Mouse (Mus musculus) adrenal gland, adult 2 months (tissue): ENCODE results near the gene B4galnt2. TPM values are rescaled to one million over a fixed set of nuclear protein-coding genes. Genes with fewer than 3 reads are reported as not detected.
A peak's percentile ranks its signal among the peaks of the same experiment; 100 is the strongest.

Source experiments
- DNase-seq: peaks from one replicate; pipeline ENCODE4 v3.0.0; 2021
- microRNA-seq, 2 experiments: library from miRNA; unstranded; fragments of <30 nt; microRNA quantifications; one replicate each; pipeline ENCODE4 v1.2.0; 2021
- polyA plus RNA-seq: library from polyadenylated mRNA; depleted of rRNA; stranded (reverse); fragments of >200 nt; gene quantifications from 2 replicates; pipeline ENCODE4 v1.2.3, GENCODE M21; 2012; rRNA removed
- total RNA-seq, 2 experiments: library from RNA; stranded (reverse); gene quantifications; 2 replicates each; pipeline ENCODE4 v1.2.3; 2021

B4galnt2 gene
- total and polyA plus RNA-seq, 3 experiments = not detected

DNA sequence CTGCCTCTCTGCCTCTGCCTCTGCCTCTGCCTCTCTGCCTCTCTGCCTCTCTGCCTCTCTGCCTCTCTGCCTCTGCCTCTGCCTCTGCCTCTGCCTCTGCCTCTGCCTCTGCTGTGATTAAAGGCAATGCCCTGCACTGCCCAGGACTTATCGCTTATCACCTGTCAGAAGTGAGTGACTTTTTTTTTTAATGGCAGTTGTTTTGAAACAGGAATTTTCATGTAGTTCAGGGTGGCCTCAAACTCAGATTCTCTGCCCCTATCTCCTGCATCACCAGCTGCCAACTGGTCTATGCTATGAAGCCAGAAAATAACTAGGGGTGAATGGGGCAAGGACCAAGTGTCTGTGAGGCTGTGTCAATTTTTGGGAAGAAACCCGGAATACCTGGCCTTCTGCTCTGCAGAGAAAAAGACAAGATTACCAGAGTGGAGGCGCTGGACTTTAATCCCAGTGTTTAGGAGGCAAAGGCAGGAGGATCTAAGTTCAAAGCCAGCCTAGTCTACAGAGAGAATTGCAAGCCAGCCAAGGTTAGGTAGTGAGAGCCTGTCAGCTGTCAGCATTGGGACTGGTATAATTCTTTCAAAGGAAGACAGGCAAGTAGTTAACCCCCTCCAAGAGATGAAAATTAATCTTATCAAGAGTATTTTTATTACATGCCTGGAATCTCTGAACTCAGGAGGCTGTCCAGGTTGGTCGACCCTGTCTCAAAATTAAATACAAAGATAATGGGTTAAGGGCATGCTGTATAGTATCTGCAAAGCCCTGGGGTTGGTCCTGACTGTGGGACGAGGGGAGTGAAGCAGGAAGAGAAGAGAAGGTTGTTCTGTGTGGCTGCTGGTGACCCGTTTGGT is 88.1 kb downstream of the B4galnt2 start:
- no peak for DNase-seq

DNA sequence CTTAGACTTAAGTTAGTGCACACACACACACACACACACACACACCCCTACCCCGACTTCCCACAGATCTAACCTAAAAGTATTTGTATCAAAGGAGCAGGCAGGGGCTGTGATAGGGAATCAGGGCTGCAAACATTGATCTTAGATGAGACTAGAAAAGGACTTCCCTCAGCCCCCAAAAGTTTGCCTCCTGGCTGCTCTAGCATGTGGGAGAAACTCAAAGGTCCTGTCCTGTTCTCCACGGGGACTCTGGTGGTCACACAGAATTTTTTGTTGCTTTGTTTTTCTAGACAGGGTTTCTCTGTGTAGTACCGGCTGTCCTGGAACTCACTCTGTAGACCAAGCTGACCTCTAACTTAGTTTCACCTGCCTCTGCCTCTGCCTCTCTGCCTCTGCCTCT is 89.1 kb downstream of the B4galnt2 start:
- DNase-seq = no peak

GRCm38 (mm10) chr11:95824877-95825243 is 89.8 kb downstream of the B4galnt2 start:
- peak; percentile 80 for DNase-seq

GRCm38 (mm10) chr11:95824071-95824876 is 90.4 kb downstream of the B4galnt2 start, which contains the start of gene Phospho1:
Gene Phospho1, plus strand, starts transcription at chr11:95824499.
- DNase-seq = peak; percentile 97

GRCm38 (mm10) chr11:95822437-95822836 is 92.3 kb downstream of the B4galnt2 start:
- no peak for DNase-seq

GRCm38 (mm10) chr11:95821511-95821910 is 93.2 kb downstream of the B4galnt2 start:
- no peak for DNase-seq

- no peak for DNase-seq
These were observed 95.6 kb downstream of the B4galnt2 start for GRCm38 (mm10) chr11:95819138-95819537.

Small RNA genes lying within 50 kb of the gene (microRNA-seq; reads per million reads assigned to microRNA genes)
- 0 reads per million in 2 experiments for gene Mir3063

Other genes starting within 250 kb of the B4galnt2 start
- 100 to 1,000 TPM; 204 to 395 TPM for gene Phb, start 247.9 kb downstream of the B4galnt2 start, total RNA-seq
- gene Phb, start 247.9 kb downstream of the B4galnt2 start, polyA plus RNA-seq = 125 and 220 TPM in 2 replicates
- gene Zfp652, start 202.2 kb downstream of the B4galnt2 start, total RNA-seq = 10 to 100 TPM; 39.6 to 40.7 TPM
- gene Zfp652, start 202.2 kb downstream of the B4galnt2 start, polyA plus RNA-seq = 20.7 and 24.9 TPM in 2 replicates
- under 1 TPM; 0.58 to 0.76 TPM for gene B130006D01Rik, start 191.3 kb downstream of the B4galnt2 start, total RNA-seq
- 0.07 TPM in 1 of 2 replicates, not detected in the other for gene B130006D01Rik, start 191.3 kb downstream of the B4galnt2 start, polyA plus RNA-seq
- gene Phospho1, start 90.4 kb downstream of the B4galnt2 start, total RNA-seq = 100 to 1,000 TPM; 179 to 254 TPM
- gene Phospho1, start 90.4 kb downstream of the B4galnt2 start, polyA plus RNA-seq = 431 and 453 TPM in 2 replicates
- gene Gngt2, start 77.7 kb downstream of the B4galnt2 start, total RNA-seq = 10 to 100 TPM; 21.4 to 30.4 TPM
- 1.3 and 1.4 TPM in 2 replicates for gene Gngt2, start 77.7 kb downstream of the B4galnt2 start, polyA plus RNA-seq
- gene Abi3, start 72.4 kb downstream of the B4galnt2 start, total RNA-seq = 10 to 100 TPM; 11.9 to 12.3 TPM
- 55.2 and 62.6 TPM in 2 replicates for gene Abi3, start 72.4 kb downstream of the B4galnt2 start, polyA plus RNA-seq
- gene Igf2bp1, start 91.0 kb upstream of the B4galnt2 start, total RNA-seq = under 1 TPM; 0.59 to 0.95 TPM
- 0.10 and 0.19 TPM in 2 replicates for gene Igf2bp1, start 91.0 kb upstream of the B4galnt2 start, polyA plus RNA-seq
- not detected for gene Gip, start 109.7 kb upstream of the B4galnt2 start, total RNA-seq
- gene Gip, start 109.7 kb upstream of the B4galnt2 start, polyA plus RNA-seq = not detected in 2 replicates
- gene Snf8, start 120.0 kb upstream of the B4galnt2 start, total RNA-seq = 10 to 100 TPM; 79.5 to 92.8 TPM
- gene Snf8, start 120.0 kb upstream of the B4galnt2 start, polyA plus RNA-seq = 9.6 and 11.3 TPM in 2 replicates
- gene Ube2z, start 150.5 kb upstream of the B4galnt2 start, total RNA-seq = 10 to 100 TPM; 45.3 to 46.5 TPM
- gene Ube2z, start 150.5 kb upstream of the B4galnt2 start, polyA plus RNA-seq = 17.0 and 20.7 TPM in 2 replicates
- gene Atp5g1, start 160.8 kb upstream of the B4galnt2 start, total RNA-seq = 100 to 1,000 TPM; 240 to 384 TPM
- gene Atp5g1, start 160.8 kb upstream of the B4galnt2 start, polyA plus RNA-seq = 484 and 733 TPM in 2 replicates
- gene Calcoco2, start 197.1 kb upstream of the B4galnt2 start, total RNA-seq = not detected
- gene Calcoco2, start 197.1 kb upstream of the B4galnt2 start, polyA plus RNA-seq = not detected in 2 replicates
- not detected for gene Ttll6, start 218.9 kb upstream of the B4galnt2 start, total RNA-seq
- 0.03 TPM in 1 of 2 replicates, not detected in the other for gene Ttll6, start 218.9 kb upstream of the B4galnt2 start, polyA plus RNA-seq